Mouse (Mus musculus): Measurements from ENCODE around the gene Mphosph8. TPM values are rescaled to one million over a fixed set of nuclear protein-coding genes. Genes with fewer than 3 reads are reported as not detected.

Mphosph8 gene
- polyA plus RNA-seq, 1 experiment from 2014 or later: 46.2 TPM

- Histone ChIP-seq H3K9ac (no peak overlapping the region), H3K27ac (no peak overlapping the region), H3K36me3 (peaks cover 79% of the 10 kb centered on the region), H3K9me3 (no peaks in the 10 kb centered on the region), H3K4me1 (no peaks in the 10 kb centered on the region), H3K4me2 (replicated peaks) (no peak overlapping the region), H3K4me3 (no peak overlapping the region), H3K27me3 (replicated peaks) (no peaks in the 10 kb centered on the region)
- ATAC-seq (ENCODE audit: low FRiP score, low read depth): no peak
- 89% methylated on average over 1 of the region's 1 CpGs for WGBS
Observed at GRCm38 (mm10) chr14:56689766-56690165, 21.7 kb downstream of the Mphosph8 start.

- ATAC-seq (ENCODE audit: low FRiP score, low read depth): no peak
- Histone ChIP-seq H3K4me3 (no peak overlapping the region), H3K4me1 (no peaks in the 10 kb centered on the region), H3K27me3 (replicated peaks) (no peaks in the 10 kb centered on the region), H3K36me3 (peaks cover 90% of the 10 kb centered on the region), H3K9ac (no peak overlapping the region), H3K9me3 (no peaks in the 10 kb centered on the region), H3K4me2 (replicated peaks) (no peak overlapping the region), H3K27ac (no peak overlapping the region)
- WGBS: 86% methylated on average over 3 of the region's 3 CpGs
Observed at GRCm38 (mm10) chr14:56695495-56695894, 27.4 kb downstream of the Mphosph8 start.

GRCm38 (mm10) chr14:56697836-56698235 lies 29.8 kb downstream of the Mphosph8 start:
- 90% methylated on average over 5 of the region's 5 CpGs for WGBS

GRCm38 (mm10) chr14:56702644-56703043 lies 34.6 kb downstream of the Mphosph8 start:
- Histone ChIP-seq H3K4me3 (no peak overlapping the region), H3K9me3 (no peaks in the 10 kb centered on the region), H3K36me3 (peaks cover 28% of the 10 kb centered on the region), H3K27ac (no peak overlapping the region), H3K4me2 (replicated peaks) (no peak overlapping the region), H3K9ac (no peak overlapping the region), H3K27me3 (replicated peaks) (no peaks in the 10 kb centered on the region), H3K4me1 (no peaks in the 10 kb centered on the region)
- ATAC-seq (ENCODE audit: low FRiP score, low read depth): no peak
- WGBS: 95% methylated on average over 4 of the region's 4 CpGs

More at GRCm38 (mm10) chr14:56697836-56698235, 29.8 kb downstream of the Mphosph8 start:
- Histone ChIP-seq H3K27me3 (replicated peaks) (no peaks in the 10 kb centered on the region), H3K4me1 (no peaks in the 10 kb centered on the region), H3K9ac (no peak overlapping the region), H3K36me3 (peaks cover 72% of the 10 kb centered on the region), H3K4me3 (no peak overlapping the region), H3K27ac (no peak overlapping the region), H3K4me2 (replicated peaks) (no peak overlapping the region), H3K9me3 (no peaks in the 10 kb centered on the region)
- no peak for ATAC-seq (ENCODE audit: low FRiP score, low read depth)

- H3K9me3 ChIP-seq: no peaks in the 10 kb centered on the region
- H3K27me3 ChIP-seq (replicated peaks): no peaks in the 10 kb centered on the region
- no peaks in the 10 kb centered on the region for H3K4me1 ChIP-seq
- no peak overlapping the region for H3K9ac ChIP-seq
- H3K36me3 ChIP-seq: peaks cover 6% of the 10 kb centered on the region
- 75% methylated on average over 4 of the region's 4 CpGs for WGBS
- H3K27ac ChIP-seq: no peak overlapping the region
- no peak for ATAC-seq (ENCODE audit: low FRiP score, low read depth)
- no peak overlapping the region for H3K4me2 ChIP-seq (replicated peaks)
- H3K4me3 ChIP-seq: no peak overlapping the region
Observed at GRCm38 (mm10) chr14:56705687-56706086, 37.6 kb downstream of the Mphosph8 start.

- H3K27ac ChIP-seq: no peak overlapping the region
- no peak for ATAC-seq (ENCODE audit: low FRiP score, low read depth)
- H3K9me3 ChIP-seq: no peaks in the 10 kb centered on the region
- 89% methylated on average over 1 of the region's 1 CpGs for WGBS
- H3K27me3 ChIP-seq (replicated peaks): no peaks in the 10 kb centered on the region
- H3K4me3 ChIP-seq: no peak overlapping the region
- peaks cover 4% of the 10 kb centered on the region for H3K36me3 ChIP-seq
- H3K4me2 ChIP-seq (replicated peaks): no peak overlapping the region
- H3K4me1 ChIP-seq: no peaks in the 10 kb centered on the region
- no peak overlapping the region for H3K9ac ChIP-seq
Observed at GRCm38 (mm10) chr14:56726493-56726892, 58.4 kb downstream of the Mphosph8 start.

- H3K4me2 ChIP-seq (replicated peaks): no peak overlapping the region
- ATAC-seq (ENCODE audit: low FRiP score, low read depth): no peak
- no peak overlapping the region for H3K9ac ChIP-seq
- H3K27me3 ChIP-seq (replicated peaks): no peaks in the 10 kb centered on the region
- no peaks in the 10 kb centered on the region for H3K4me1 ChIP-seq
- H3K9me3 ChIP-seq: no peaks in the 10 kb centered on the region
- WGBS: 98% methylated on average over 1 of the region's 1 CpGs
- H3K36me3 ChIP-seq: peaks cover 12% of the 10 kb centered on the region
- no peak overlapping the region for H3K4me3 ChIP-seq
- H3K27ac ChIP-seq: no peak overlapping the region
Observed at GRCm38 (mm10) chr14:56740175-56740574, 72.1 kb downstream of the Mphosph8 start.

Other genes starting within 250 kb of the Mphosph8 start
- gene Cenpj, start 92.8 kb upstream of the Mphosph8 start, polyA plus RNA-seq (2016; fragmentation: Nextera tagmentation; extraction: Ambion mirVana): 12.6 and 16.7 TPM in 2 replicates
- gene Parp4, start 92.6 kb upstream of the Mphosph8 start, polyA plus RNA-seq (2016; fragmentation: Nextera tagmentation; extraction: Ambion mirVana): 1.3 and 1.8 TPM in 2 replicates
- 46.1 and 47.2 TPM in 2 replicates for gene Pspc1, start 110.1 kb downstream of the Mphosph8 start, polyA plus RNA-seq (2016; fragmentation: Nextera tagmentation; extraction: Ambion mirVana)
- 33.3 and 36.3 TPM in 2 replicates for gene Zmym5, start 143.5 kb downstream of the Mphosph8 start, polyA plus RNA-seq (2016; fragmentation: Nextera tagmentation; extraction: Ambion mirVana)
- 75.4 and 79.8 TPM in 2 replicates for gene Zmym2, start 218.4 kb downstream of the Mphosph8 start, polyA plus RNA-seq (2016; fragmentation: Nextera tagmentation; extraction: Ambion mirVana)